Mouse (Mus musculus) cerebellum, adult 2 months (tissue): ENCODE results near the gene Cntnap2.

Source experiments
- CTCF ChIP-seq: fragments of 200-500 bp; IDR thresholded peaks from 2 replicates; pipeline ENCODE4 v1.5.1; 2011; ENCODE audit warnings: low read depth, mild to moderate bottlenecking, control low read depth, low read length, moderate library complexity, borderline replicate concordance; ENCODE audit not compliant: insufficient read depth
- POLR2A ChIP-seq: fragments of 200-500 bp; IDR thresholded peaks from 2 replicates; pipeline ENCODE4 v1.6.1; 2011; ENCODE audit warnings: low read length, control low read depth, borderline replicate concordance; ENCODE audit not compliant: insufficient read depth

DNA sequence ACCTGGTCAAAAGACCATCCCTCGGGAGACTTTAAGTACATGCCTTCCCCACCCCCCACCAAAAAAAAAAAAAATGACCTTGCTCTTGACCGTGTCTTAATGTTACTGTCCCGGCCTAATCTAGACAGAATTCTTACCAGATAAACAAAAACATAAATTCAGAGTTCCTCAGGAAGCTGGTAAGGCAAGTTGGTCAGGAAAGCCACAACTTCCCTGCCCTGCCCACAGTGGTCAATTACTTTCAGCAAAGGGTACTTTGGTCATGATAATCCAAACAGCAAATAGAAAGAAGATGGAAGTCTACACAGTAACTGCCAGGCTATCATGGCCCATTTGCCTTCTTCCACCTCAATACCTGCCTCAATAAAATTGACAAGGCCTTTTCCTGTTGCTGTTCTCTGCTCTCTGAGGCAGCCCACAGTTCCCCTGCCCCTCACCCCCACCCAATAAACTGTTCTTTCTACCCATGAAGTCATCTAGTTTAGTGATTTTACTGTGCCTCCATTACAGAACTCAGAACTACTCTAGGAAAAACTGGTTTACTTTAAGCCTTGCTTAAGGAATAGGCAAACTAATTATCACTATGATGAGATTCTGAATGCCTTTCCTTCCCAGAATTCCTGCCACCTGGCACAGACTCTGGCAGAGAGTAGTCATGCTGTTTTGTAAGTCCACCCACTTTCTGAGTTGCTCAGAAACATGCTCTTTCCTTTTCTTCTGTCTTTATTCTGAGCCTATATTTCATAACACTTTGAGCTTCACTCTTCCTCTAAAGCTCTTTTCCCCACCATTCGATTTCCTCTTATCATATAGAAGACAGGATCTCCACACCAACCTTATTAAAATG lies 1743.3 kb downstream of the Cntnap2 start:
- no peak for TF ChIP-seq CTCF
- no peak for TF ChIP-seq POLR2A
